Mouse (Mus musculus): ENCODE measurements around the gene Ccdc137. TPM values are rescaled to one million over a fixed set of nuclear protein-coding genes. Genes with fewer than 3 reads are reported as not detected.

Ccdc137 gene
- polyA plus RNA-seq, 2 experiments = 29.2 to 42.1 TPM

- no peaks in the 10 kb centered on the region for H3K27me3 ChIP-seq (ENCODE audit: control insufficient read depth, insufficient read depth, low read length)
- 77% methylated on average over 3 of the region's 3 CpGs for WGBS
Measured at GRCm38 (mm10) chr11:120442765-120443280, 15.1 kb upstream of the Ccdc137 start.

GRCm38 (mm10) chr11:120444106-120444505, 13.8 kb upstream of the Ccdc137 start:
- no peak for DNase-seq (ENCODE audit: low spot score)
- H3K9me3 ChIP-seq (ENCODE audit: control insufficient read depth, low read length) = no peaks in the 10 kb centered on the region
- ATAC-seq (ENCODE audit: low FRiP score, low read depth) = no peak
- no peak overlapping the region for H3K4me3 ChIP-seq (replicated peaks; ENCODE audit: low read length)
- H3K27ac ChIP-seq (replicated peaks; ENCODE audit: low read depth, low read length) = no peak overlapping the region
- no peaks in the 10 kb centered on the region for H3K4me1 ChIP-seq (ENCODE audit: control insufficient read depth, insufficient read depth, low read length)
- WGBS = 66% methylated on average over 6 of the region's 6 CpGs
- H3K27me3 ChIP-seq (ENCODE audit: control insufficient read depth, insufficient read depth, low read length) = no peaks in the 10 kb centered on the region
- no peak overlapping the region for H3K4me2 ChIP-seq (replicated peaks; ENCODE audit: low read depth, low read length, severe bottlenecking)
- no peak overlapping the region for H3K9ac ChIP-seq (ENCODE audit: low read depth, low read length, severe bottlenecking)
- no peak for TF ChIP-seq POLR2A (IDR thresholded peaks at IDR 0.05; ENCODE audit: borderline replicate concordance, extremely low read depth, insufficient read depth, insufficient read length)
- H3K36me3 ChIP-seq (ENCODE audit: control insufficient read depth, insufficient read depth, low read length) = no peaks in the 10 kb centered on the region

More at GRCm38 (mm10) chr11:120442765-120443280, 15.1 kb upstream of the Ccdc137 start:
- no peaks in the 10 kb centered on the region for H3K36me3 ChIP-seq (ENCODE audit: control insufficient read depth, insufficient read depth, low read length)
- H3K4me3 ChIP-seq (replicated peaks; ENCODE audit: low read length) = no peak overlapping the region
- H3K4me1 ChIP-seq (ENCODE audit: control insufficient read depth, insufficient read depth, low read length) = no peaks in the 10 kb centered on the region
- H3K9me3 ChIP-seq (ENCODE audit: control insufficient read depth, low read length) = no peaks in the 10 kb centered on the region
- H3K9ac ChIP-seq (ENCODE audit: low read depth, low read length, severe bottlenecking) = no peak overlapping the region
- ATAC-seq (ENCODE audit: low FRiP score, low read depth) (no peak), DNase-seq (ENCODE audit: low spot score) (no peak)
- TF ChIP-seq POLR2A (IDR thresholded peaks at IDR 0.05; ENCODE audit: borderline replicate concordance, extremely low read depth, insufficient read depth, insufficient read length) = no peak
- no peak overlapping the region for H3K27ac ChIP-seq (replicated peaks; ENCODE audit: low read depth, low read length)
- H3K4me2 ChIP-seq (replicated peaks; ENCODE audit: low read depth, low read length, severe bottlenecking) = no peak overlapping the region

GRCm38 (mm10) chr11:120445475-120445874, 12.4 kb upstream of the Ccdc137 start:
- Histone ChIP-seq H3K4me3 (replicated peaks; ENCODE audit: low read length) (no peak overlapping the region), H3K27me3 (ENCODE audit: control insufficient read depth, insufficient read depth, low read length) (no peaks in the 10 kb centered on the region), H3K9ac (ENCODE audit: low read depth, low read length, severe bottlenecking) (no peak overlapping the region), H3K36me3 (ENCODE audit: control insufficient read depth, insufficient read depth, low read length) (no peaks in the 10 kb centered on the region), H3K27ac (replicated peaks; ENCODE audit: low read depth, low read length) (no peak overlapping the region), H3K4me1 (ENCODE audit: control insufficient read depth, insufficient read depth, low read length) (no peaks in the 10 kb centered on the region), H3K4me2 (replicated peaks; ENCODE audit: low read depth, low read length, severe bottlenecking) (no peak overlapping the region), H3K9me3 (ENCODE audit: control insufficient read depth, low read length) (no peaks in the 10 kb centered on the region)
- DNase-seq (ENCODE audit: low spot score) (no peak), ATAC-seq (ENCODE audit: low FRiP score, low read depth) (no peak)
- 73% methylated on average over 3 of the region's 3 CpGs for WGBS
- no peak for TF ChIP-seq POLR2A (IDR thresholded peaks at IDR 0.05; ENCODE audit: borderline replicate concordance, extremely low read depth, insufficient read depth, insufficient read length)

GRCm38 (mm10) chr11:120447179-120447578, 10.7 kb upstream of the Ccdc137 start:
- Histone ChIP-seq H3K4me2 (replicated peaks; ENCODE audit: low read depth, low read length, severe bottlenecking) (no peak overlapping the region), H3K4me1 (ENCODE audit: control insufficient read depth, insufficient read depth, low read length) (no peaks in the 10 kb centered on the region), H3K27ac (replicated peaks; ENCODE audit: low read depth, low read length) (no peak overlapping the region), H3K27me3 (ENCODE audit: control insufficient read depth, insufficient read depth, low read length) (no peaks in the 10 kb centered on the region), H3K4me3 (replicated peaks; ENCODE audit: low read length) (no peak overlapping the region), H3K9ac (ENCODE audit: low read depth, low read length, severe bottlenecking) (no peak overlapping the region), H3K9me3 (ENCODE audit: control insufficient read depth, low read length) (no peaks in the 10 kb centered on the region), H3K36me3 (ENCODE audit: control insufficient read depth, insufficient read depth, low read length) (no peaks in the 10 kb centered on the region)
- ATAC-seq (ENCODE audit: low FRiP score, low read depth) (no peak), DNase-seq (ENCODE audit: low spot score) (no peak)
- TF ChIP-seq POLR2A (IDR thresholded peaks at IDR 0.05; ENCODE audit: borderline replicate concordance, extremely low read depth, insufficient read depth, insufficient read length) = no peak
- WGBS = 82% methylated on average over 7 of the region's 7 CpGs

GRCm38 (mm10) chr11:120452246-120452645, 5.7 kb upstream of the Ccdc137 start:
- ATAC-seq (ENCODE audit: low FRiP score, low read depth) (no peak), DNase-seq (ENCODE audit: low spot score) (no peak)
- Histone ChIP-seq H3K27me3 (ENCODE audit: control insufficient read depth, insufficient read depth, low read length) (no peaks in the 10 kb centered on the region), H3K4me1 (ENCODE audit: control insufficient read depth, insufficient read depth, low read length) (peaks cover 3% of the 10 kb centered on the region), H3K27ac (replicated peaks; ENCODE audit: low read depth, low read length) (no peak overlapping the region), H3K9me3 (ENCODE audit: control insufficient read depth, low read length) (no peaks in the 10 kb centered on the region), H3K4me3 (replicated peaks; ENCODE audit: low read length) (no peak overlapping the region), H3K9ac (ENCODE audit: low read depth, low read length, severe bottlenecking) (no peak overlapping the region), H3K36me3 (ENCODE audit: control insufficient read depth, insufficient read depth, low read length) (no peaks in the 10 kb centered on the region), H3K4me2 (replicated peaks; ENCODE audit: low read depth, low read length, severe bottlenecking) (no peak overlapping the region)
- WGBS = 67% methylated on average over 3 of the region's 3 CpGs
- no peak for TF ChIP-seq POLR2A (IDR thresholded peaks at IDR 0.05; ENCODE audit: borderline replicate concordance, extremely low read depth, insufficient read depth, insufficient read length)

- H3K27me3 ChIP-seq (ENCODE audit: control insufficient read depth, insufficient read depth, low read length) = no peaks in the 10 kb centered on the region
- H3K4me1 ChIP-seq (ENCODE audit: control insufficient read depth, insufficient read depth, low read length) = peaks cover 4% of the 10 kb centered on the region
- H3K4me3 ChIP-seq (replicated peaks; ENCODE audit: low read length) = no peak within 1 kb of the TSS
- H3K4me2 ChIP-seq (replicated peaks; ENCODE audit: low read depth, low read length, severe bottlenecking) = no peak within 1 kb of the TSS
- ATAC-seq (ENCODE audit: low FRiP score, low read depth) (no peak), DNase-seq (ENCODE audit: low spot score) (no peak)
- no peaks in the 10 kb centered on the region for H3K9me3 ChIP-seq (ENCODE audit: control insufficient read depth, low read length)
- H3K27ac ChIP-seq (replicated peaks; ENCODE audit: low read depth, low read length) = no peak within 1 kb of the TSS
- no peaks in the 10 kb centered on the region for H3K36me3 ChIP-seq (ENCODE audit: control insufficient read depth, insufficient read depth, low read length)
- H3K9ac ChIP-seq (ENCODE audit: low read depth, low read length, severe bottlenecking) = no peak within 1 kb of the TSS; the same call in 1 of the 2 replicates
- no peak for TF ChIP-seq POLR2A (IDR thresholded peaks at IDR 0.05; ENCODE audit: borderline replicate concordance, extremely low read depth, insufficient read depth, insufficient read length)
- WGBS = 80% methylated on average over 4 of the region's 4 CpGs
Measured at GRCm38 (mm10) chr11:120453306-120453705, 4.6 kb upstream of the Ccdc137 start, which contains the start of gene Pde6g. Pde6g (minus strand) TSS chr11:120453500.
